Mouse (Mus musculus) left cerebral cortex, adult 9 months (tissue): ENCODE results near the gene Tbx5.
A peak's percentile ranks its signal among the peaks of the same experiment; 100 is the strongest.
"Not testable (repeated sequence)": the region's sequence is repeated elsewhere in the genome, so short reads cannot be mapped to it uniquely, and the experiment has no call there.

Experiments used
- DNase-seq, 2 experiments: peaks; one replicate each; pipeline ENCODE4 v3.0.0; 2022; ENCODE audit warnings: low spot score in 2 of 2

The Tbx5 gene

DNA sequence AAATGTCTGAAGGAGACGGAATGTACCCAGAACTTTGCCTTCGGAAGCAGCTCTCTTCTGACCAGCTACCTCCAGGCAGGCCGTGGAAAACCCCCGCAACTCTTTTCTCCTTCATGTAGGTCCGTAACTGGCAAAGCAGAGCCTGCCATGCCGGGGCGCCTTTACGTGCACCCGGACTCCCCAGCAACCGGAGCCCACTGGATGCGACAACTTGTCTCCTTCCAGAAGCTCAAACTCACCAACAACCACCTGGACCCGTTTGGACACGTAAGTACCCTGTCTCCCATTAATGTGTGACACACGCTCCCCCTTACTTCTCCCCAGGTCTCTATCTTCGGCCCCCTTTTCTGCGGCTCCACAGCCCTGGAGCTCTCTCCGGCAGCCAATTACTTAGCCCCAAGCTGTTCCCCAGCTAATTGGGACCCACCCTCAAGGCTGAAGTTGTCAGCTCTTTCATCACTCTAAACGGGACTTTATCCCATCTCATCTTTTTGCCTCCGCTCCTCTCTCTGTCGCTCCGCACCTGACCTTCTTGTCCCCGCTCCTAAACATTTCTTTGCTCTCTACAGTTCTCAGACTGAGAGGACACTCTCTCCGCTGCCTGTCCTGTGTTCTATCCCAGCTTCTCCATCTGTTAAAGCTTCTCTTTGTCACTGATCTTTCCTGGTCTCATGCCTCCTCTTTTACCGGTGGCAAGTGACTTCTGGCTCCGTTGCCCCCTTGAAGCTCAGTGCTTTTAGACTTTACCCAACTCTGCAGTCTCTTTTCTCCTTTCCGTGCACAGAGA lies 9.4 kb downstream of the Tbx5 start:
- no peak for DNase-seq

DNA sequence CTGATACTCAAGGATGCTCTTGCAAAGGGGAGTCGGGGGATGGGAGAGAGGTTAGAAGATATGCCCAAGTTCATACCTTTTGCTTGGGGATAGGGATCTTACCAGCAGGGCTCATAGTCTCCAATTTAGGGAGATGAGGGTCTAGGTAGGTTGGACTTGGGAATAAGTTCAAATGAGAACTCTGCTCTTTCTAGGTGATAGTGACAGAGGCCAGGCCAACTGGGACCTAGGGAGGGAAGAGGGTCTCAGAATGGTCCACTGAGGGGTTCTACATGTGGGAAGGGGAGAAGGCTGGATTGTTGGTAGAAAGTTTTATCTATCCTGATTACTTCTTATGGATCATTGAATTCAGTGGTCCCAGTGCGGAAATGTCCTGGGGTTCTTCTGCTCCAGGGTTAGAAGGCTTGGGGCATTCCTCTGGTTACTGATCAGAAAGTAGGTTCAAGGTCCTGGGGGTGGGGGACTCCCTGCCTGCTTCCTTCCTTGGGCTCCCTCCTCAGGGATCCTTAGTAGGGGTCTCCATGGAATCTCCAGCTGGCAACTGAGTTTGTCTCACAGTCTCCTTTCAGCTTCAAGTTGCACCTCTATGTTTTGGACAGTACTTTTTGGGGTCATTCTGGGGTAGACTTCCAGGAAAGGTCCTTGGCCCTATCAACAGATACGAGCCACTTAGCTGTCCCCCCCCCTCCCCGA lies 10.4 kb downstream of the Tbx5 start:
- no peak for DNase-seq

DNA sequence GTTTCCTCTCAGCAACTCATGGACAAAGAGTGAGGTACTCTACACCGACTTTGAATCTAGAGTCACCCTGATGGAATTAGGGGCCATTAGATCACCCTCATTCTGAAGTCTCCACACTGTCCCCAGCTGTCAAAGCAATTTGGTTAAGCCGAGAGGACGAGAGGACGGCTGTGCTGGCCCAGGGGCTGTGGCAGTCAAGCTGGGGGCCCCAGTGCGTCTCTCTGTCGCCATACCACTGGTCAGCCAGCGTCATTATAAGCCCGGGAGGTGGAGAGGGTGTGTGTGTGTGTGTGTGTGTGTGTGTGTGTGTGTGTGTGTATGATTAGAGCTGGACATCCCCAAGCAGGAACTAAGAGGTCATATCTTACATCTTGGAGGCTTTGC lies 10.9 kb downstream of the Tbx5 start:
- DNase-seq, result no peak

DNA sequence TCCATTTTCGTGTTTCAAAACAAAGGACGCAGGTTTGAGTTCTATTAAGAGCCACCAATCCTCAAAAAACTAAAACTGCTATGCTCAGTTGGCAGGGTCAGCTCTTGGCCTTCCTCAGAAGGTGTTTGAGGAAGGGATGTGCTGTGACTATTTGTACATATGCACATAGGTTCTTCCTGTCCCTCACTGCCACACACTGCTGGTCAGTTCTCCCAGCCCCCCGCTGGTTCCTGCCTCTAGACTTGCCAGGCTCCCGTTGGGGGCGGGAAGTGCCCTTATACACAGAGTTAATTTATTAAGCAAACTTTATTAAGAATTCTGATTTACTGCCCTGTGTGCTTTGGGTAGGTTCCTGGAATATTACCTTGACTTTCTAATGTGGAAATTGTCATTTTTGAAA lies 11.9 kb downstream of the Tbx5 start:
- no peak for DNase-seq

DNA sequence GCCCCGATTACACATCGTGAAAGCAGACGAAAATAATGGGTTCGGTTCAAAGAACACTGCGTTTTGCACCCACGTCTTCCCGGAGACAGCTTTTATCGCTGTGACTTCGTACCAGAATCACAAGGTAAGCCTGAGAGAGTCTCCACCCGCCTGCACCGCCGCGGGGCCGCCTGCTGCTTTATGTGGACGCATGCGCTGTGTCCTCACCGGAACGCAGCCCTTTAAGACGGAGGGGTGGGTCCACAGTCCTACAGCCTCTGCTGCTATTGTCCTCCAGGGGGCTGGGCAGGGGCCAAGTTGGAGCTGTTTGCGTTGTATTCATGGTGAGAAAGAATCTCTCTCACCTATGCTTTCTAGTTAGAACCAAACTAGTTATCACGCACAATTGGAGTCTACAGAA lies 12.5 kb downstream of the Tbx5 start:
- DNase-seq, result no peak

DNA sequence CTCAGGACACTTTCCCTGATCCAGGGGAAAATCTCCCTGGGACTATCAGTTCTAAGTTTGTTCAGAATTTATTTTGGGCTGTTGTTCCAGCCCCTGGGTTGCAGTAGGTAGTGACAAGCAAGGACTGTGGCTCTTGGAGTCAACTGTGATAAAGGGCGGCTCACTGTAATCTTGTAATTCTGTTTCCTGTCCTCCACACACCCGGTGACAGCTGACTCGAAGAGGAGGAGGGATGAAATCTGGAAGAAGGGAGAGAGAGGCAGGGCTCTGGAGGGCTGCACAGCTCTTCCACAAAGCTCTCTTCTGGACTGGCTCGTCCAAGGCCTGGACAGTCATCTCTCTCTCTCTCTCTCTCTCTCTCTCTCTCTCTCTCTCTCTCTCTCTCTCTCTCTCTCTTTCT lies 24.6 kb downstream of the Tbx5 start:
- no peak for DNase-seq

DNA sequence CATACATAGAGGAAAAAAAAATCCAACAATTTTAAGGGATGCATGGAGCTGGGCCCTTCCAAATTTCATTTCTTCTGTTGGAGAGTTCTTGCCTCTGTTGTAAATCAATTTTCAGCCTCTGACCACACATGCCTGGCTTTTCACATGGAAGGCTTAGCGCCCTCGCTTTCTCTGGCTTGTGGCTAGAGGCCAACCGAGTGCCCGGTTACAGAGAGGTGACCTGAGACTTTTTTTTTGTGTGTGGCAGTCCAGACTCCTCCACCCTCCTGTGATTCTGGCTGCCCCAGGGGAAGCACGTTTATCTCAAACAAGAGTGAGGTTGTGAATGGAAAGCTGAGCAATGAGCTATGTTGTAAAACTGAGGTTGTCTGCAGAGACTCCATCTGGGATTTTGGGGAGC lies 28.8 kb downstream of the Tbx5 start:
- no peak for DNase-seq

DNA sequence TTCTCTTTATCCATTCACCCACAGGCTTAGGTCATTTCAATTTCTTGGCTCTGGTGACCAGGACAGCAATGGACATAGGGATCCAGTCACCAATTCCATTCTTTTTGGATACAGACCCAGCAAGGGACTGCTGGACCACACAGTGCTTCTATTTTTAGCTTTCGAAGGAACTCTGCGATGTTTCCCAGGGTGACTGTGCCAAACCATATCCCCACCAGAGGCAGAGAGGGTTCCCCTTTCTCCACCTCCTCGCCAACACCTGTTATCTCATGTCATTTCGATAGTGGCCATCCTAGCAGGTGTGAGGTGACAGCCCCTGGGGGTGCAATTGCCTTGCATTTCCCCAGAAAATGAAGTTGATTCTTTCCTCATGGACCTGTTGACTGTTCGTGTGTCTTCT lies 30.0 kb downstream of the Tbx5 start:
- no peak for DNase-seq

DNA sequence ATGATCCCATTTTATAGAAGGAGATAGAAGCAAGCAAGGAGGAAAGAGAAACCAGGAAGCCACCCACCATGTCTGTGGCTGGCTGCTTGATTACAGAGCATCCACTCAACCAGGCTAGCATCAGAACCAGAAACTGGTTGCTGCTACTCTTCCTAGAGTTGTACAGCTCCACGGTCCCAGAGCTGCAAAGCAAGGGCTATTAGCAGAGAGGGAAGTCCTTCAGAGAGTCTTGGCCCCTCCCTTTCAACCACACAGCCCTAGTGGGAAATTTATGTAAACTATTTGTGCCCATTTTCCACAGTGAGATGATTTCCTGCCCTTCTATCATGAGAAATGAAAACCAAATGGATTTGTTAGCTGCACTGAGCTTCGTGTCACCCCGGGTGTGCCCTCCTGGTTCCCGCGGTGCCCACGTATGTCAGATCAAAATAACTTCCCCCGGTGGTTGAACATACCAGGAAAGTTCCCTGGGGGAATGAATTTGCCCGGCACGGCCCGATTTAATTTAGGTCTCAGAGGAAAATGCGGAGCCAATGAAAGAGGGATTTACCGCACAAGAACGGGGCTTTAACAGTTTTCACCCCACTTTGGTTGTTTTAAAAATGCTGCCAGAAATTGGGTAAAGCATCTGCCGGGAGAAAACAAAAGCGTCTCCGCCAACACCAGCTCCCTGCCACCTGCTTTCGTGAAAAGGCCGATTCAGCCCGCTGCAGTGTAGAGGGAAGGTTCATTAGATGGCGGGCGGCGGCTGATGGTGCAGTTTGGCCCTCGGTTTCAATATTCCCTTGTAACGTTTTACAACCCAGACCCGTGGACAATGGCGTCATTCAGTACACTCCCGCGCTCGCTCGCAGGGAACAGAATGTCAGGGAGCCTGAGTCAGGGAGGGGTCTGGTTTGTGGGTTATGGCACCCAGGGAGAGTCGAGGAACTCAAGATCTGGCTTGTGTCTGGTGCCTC lies 34.1 kb downstream of the Tbx5 start:
- DNase-seq, result peak in 1 of 2 experiments; percentile 21

DNA sequence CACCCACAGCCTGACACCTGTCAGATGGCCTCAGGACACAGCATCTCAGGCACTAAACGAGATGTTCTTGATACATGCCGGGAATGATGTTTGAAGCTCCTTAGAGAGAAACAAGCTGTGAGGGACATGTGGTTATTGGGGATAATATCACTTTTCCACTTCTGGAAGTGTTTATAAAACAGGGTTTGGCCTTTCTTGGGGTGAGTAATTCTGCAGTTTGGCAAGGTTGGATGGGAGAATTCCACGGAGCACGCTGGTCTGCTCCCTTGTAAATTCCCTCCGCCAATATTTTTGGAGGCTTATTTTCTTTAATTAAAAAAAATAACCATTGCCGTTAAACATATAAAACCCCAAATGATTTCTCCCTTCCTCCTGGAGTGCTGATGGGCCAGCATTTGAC lies 35.5 kb downstream of the Tbx5 start:
- DNase-seq, result no peak

DNA sequence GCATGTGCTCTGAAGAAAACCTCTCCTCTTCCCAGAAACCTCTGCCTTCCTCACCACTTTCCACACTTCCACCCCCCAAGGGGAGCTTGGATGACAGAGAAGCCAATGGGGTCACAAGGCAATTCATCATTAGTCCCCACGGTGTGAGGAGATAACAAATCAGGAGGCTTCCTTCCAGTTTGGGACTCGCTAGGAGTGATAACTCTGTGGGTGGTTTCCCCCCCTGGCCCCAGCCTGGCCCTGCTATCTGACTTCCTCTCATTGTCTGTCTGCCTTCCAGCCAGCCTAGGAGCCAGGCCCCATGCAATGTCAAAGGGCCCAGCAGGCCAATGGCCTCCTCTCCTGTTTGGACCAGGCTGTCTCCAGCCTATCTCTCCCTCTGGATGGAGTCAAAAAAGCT lies 43.0 kb downstream of the Tbx5 start:
- no peak for DNase-seq

DNA sequence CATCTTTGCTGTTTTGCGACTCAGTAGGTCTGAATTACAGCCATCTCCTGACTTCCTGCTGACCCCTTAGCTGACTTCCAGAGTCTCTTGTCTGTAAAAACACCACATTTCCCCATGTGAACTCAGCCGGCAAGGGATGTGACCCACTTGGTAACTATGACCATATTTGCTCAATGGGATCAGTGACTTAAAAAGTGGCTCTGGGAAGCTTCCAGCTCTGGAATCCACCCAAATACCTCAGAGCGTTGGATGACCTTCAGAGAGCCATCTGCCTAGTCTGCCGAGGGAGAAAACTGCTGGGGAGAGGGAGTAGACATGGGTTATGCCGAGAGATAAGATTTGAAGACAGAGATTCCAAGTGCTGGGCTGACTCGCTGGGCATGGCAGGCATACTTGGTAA lies 44.7 kb downstream of the Tbx5 start:
- DNase-seq, result no peak

DNA sequence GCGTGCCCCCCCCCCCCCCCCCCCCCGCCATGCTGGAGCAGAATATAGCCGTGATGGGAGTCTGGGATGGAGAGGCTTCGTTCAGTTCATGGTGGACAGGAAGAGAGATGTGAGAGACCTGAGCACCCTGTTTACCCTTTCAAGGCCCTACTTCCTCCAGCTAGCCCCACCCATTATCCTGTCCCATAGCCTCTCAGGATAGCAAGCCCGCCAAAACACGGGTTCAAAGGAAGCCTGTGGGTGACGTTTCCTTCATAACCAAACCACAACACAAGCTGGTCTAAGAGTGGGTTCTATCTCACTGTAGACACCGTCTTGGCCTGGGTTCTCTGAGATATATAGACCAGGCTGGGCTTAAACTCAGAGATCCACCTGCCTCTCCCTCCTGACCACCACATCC lies 53.1 kb downstream of the Tbx5 start:
- DNase-seq, result no peak

DNA sequence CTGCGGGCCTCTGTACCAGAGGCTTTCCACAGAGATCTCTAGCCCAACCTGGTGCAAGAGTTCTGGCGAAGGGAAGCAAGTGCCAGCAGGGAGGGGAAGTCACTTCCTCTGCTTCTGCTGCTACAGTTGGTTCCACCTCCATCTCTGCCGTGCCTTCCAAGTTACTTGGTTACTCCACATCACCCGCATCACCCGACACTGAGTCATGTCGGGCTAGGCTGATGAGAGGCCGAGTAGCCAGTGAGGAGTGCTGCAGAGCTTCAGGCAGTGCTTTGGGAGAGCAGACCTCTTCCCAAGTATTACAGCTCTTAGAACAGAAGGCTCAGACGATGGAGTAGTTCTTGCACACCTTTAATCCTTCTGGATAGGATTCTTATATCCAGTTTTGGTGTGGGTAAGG lies 54.9 kb downstream of the Tbx5 start:
- peak in 1 of 2 experiments; percentile 5 for DNase-seq

DNA sequence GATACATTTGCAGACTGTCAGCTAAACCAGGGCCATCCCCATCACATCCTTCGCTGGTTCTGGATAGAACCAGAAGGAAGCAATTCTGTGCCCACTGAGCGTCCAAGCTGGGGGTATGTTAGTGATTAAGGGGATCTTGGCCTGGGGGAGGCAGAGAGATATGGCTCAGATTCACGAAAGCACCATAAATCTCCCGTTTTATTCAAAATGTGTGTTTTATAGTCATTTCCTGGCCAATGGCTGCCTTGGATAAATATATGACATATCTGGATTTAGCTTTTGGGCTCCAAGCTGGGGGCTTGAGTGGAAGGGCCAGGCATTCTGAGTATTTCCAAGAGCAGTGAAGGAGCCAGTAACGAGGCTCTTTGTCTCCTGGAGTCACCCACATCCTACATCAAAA lies 59.5 kb downstream of the Tbx5 start:
- DNase-seq, result no peak

DNA sequence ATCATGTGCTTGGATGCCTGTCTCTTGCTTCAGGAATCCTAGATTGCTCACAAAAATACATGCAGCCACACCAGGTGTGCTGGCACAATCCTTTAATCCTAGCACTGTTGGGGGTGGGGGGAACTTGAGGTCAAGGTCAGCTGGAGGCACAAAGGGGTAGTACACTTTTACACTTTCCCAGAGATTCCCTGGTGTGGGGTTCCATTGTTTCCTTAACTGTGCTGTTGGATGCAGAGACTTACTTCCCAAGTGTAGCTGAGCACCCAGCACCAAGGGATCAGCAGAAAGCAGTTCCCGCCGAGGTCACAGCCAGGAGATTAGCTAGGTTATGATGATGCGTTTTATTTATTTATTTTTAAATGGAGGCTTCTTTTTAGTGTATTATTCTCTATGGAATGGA lies 60.6 kb downstream of the Tbx5 start:
- DNase-seq, result no peak

DNA sequence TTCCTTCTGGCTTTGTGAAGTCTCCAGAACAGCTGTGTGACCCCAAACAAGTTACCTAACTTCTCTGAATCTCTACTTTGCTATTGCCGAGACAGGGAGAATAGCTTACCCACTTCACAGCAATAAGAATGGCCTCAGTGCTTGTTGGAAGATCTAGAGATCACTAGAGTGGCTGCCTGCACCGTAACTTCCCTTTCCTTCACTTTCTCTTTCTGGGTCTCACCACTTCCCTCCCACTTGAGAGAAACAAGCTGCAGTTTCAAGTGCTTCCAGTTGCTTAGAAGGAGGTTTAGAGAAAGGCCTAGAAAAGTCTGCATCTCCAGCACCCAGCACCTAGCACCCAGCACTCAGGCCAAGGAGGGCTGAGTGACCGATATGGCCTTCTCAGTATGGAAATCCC lies 64.1 kb downstream of the Tbx5 start:
- DNase-seq, result no peak

DNA sequence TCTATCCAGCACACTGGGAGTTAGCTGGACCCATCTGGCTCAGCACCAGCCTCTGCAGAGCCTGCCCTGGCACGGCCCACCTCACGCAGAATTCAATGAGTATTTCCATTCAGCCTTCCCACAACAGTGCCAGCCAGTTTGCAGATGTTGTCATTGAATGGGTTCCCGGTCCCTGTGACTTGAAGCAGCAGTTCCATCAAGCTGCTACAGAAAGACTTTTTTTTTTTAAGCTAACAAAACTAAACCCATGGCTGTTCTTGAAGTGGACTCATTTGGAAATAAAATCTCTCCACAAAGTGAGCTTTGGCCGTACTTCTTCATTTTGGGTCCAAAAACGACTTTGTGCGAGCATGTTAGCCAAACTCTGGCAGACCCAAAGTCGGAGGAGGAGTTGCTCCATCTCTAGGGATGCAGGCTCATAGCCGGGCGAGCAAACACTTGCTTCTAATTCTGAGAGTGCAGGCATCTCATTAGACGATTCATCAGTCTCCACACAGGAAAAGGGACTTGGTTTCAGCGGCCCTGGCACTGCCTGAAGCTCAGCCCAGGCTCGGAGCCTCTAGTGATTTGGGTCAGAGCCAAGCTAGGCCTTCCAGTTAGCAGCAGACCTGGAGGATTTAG lies 84.2 kb downstream of the Tbx5 start:
- DNase-seq, result peak; percentile 31 to 64

DNA sequence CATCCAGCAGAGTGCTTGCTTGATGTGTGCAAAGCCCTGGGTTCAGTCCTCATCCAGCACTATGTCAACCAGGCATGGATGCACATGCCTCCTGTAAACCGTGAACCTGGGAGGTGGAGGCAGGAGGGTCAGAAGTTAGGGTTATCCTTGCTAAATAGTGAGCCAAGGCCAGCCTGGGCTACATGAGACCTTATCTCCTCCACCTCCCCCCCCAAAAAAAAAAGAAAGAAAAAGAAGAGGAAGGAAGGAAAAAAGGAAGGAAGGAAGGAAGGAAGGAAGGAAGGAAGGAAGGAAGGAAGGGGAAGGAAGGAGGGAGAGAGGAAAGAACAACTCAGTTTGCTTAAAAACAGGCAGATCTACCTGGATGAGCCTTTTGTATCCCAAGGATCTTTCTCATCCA lies 85.9 kb downstream of the Tbx5 start:
- DNase-seq, result not testable (repeated sequence)

DNA sequence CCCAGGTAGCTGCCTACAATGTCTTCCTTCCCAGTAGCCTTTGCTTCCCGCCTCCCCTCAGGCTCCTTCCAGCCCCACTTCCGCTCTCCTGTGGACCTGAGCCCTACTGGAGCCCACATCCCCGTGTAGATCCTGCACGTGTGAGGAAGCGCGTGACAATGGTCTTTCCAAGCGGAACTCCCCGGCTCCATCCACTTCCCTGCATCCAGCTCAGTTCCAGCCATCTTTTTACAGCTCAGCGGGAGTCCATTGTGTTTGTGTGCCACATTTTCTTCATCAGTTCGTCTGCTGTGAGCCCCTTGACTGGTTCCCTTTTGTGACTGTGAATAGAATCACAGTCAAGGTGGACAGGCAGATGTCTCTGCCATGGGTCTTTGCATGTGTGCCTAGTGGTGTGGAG lies 88.5 kb downstream of the Tbx5 start:
- DNase-seq, result no peak

DNA sequence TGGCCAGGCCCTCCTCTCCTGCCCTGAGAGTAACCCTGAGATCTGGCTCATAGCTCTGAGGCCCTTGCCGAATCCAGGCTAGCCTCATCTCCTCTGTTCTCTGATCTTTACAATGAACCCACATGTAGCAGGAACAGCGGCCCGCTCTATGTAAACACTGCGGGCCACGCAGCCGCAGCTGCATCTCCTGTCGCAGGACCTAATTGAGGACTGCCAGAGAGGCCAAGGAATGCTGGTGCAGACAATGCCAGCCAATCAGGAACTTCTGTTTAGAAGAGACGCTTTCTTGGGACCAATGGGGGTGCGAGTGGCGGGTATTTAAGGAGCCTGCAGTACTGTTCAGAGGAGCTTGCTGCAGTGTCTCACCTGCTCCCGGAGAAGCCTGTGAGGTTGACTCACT lies 89.8 kb downstream of the Tbx5 start:
- no peak for DNase-seq
